Mouse (Mus musculus): ENCODE measurements around the gene Ralgds. TPM values are rescaled to one million over a fixed set of nuclear protein-coding genes. Genes with fewer than 3 reads are reported as not detected.
A peak's percentile ranks its signal among the peaks of the same experiment; 100 is the strongest.

Gene Ralgds
- polyA plus RNA-seq, 1 experiment from 2014 or later: 86.3 TPM

GRCm38 (mm10) chr2:28525943-28526876 is 13.3 kb downstream of the Ralgds start:
- peak overlapping the region; percentile 81 for H3K27ac ChIP-seq (replicated peaks)
- 36% methylated on average over 12 of the region's 12 CpGs for WGBS
- peaks cover 100% of the 10 kb centered on the region for H3K4me1 ChIP-seq (replicated peaks)
- H3K9me3 ChIP-seq: no peaks in the 10 kb centered on the region
- H3K27me3 ChIP-seq: no peaks in the 10 kb centered on the region
- H3K36me3 ChIP-seq: peaks cover 9% of the 10 kb centered on the region; the same call in 1 of the 2 replicates
- H3K4me3 ChIP-seq: no peak overlapping the region
- H3K9ac ChIP-seq: peak overlapping the region; percentile 47
- ATAC-seq (ENCODE audit: low read depth): no peak
- peak overlapping the region; percentile 16; the same call in 1 of the 2 replicates for H3K4me2 ChIP-seq

GRCm38 (mm10) chr2:28527436-28528353 is 14.8 kb downstream of the Ralgds start:
- peak overlapping the region; percentile 3; the same call in 1 of the 2 replicates for H3K9ac ChIP-seq
- WGBS: 84% methylated on average over 20 of the region's 20 CpGs

GRCm38 (mm10) chr2:28528354-28528730 is 15.4 kb downstream of the Ralgds start:
- no peak overlapping the region for H3K27ac ChIP-seq (replicated peaks)
- no peak overlapping the region for H3K4me3 ChIP-seq
- peak overlapping the region; percentile 3; the same call in 1 of the 2 replicates for H3K9ac ChIP-seq
- no peaks in the 10 kb centered on the region for H3K9me3 ChIP-seq
- H3K4me2 ChIP-seq: no peak overlapping the region
- H3K27me3 ChIP-seq: no peaks in the 10 kb centered on the region
- H3K4me1 ChIP-seq (replicated peaks): peaks cover 100% of the 10 kb centered on the region
- no peaks in the 10 kb centered on the region for H3K36me3 ChIP-seq
- no peak for ATAC-seq (ENCODE audit: low read depth)
- 87% methylated on average over 7 of the region's 7 CpGs for WGBS

More at GRCm38 (mm10) chr2:28527436-28528353, 14.8 kb downstream of the Ralgds start:
- ATAC-seq (ENCODE audit: low read depth): no peak
- Histone ChIP-seq H3K4me1 (replicated peaks) (peaks cover 100% of the 10 kb centered on the region), H3K9me3 (no peaks in the 10 kb centered on the region), H3K4me3 (no peak overlapping the region), H3K4me2 (no peak overlapping the region), H3K27me3 (no peaks in the 10 kb centered on the region), H3K36me3 (peaks cover under 1% of the 10 kb centered on the region; the same call in 1 of the 2 replicates), H3K27ac (replicated peaks) (no peak overlapping the region)

DNA sequence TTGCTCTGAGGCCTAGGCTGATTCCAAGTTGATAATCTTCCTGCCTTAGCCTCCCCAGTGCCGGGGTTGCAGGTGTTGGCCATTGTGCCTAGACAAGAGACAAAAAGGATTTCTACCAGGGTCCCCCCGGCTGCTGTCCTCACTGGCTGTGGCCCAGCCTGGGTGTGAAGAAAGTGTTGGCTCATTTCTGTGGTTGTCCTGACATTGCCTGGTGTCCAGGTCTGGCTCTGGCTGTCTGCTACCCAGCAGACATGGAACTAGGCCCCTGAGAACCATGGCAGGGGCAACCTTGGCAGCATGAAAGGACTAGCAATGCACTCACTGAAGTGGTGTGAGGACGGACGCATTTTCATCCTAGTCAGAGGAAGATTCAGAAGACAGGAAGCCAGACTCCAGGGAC is 16.9 kb downstream of the Ralgds start:
- H3K4me1 ChIP-seq (replicated peaks): peaks cover 100% of the 10 kb centered on the region
- H3K9me3 ChIP-seq: no peaks in the 10 kb centered on the region
- H3K4me2 ChIP-seq: no peak overlapping the region
- no peak for ATAC-seq (ENCODE audit: low read depth)
- H3K27me3 ChIP-seq: no peaks in the 10 kb centered on the region
- no peaks in the 10 kb centered on the region for H3K36me3 ChIP-seq
- peak overlapping the region; percentile 54 for H3K27ac ChIP-seq (replicated peaks)
- 0 out of 2 replicates have a peak overlapping the region, but pooled peaks have one; percentile 34 for H3K9ac ChIP-seq
- no peak overlapping the region for H3K4me3 ChIP-seq
- 76% methylated on average over 4 of the region's 4 CpGs for WGBS

DNA sequence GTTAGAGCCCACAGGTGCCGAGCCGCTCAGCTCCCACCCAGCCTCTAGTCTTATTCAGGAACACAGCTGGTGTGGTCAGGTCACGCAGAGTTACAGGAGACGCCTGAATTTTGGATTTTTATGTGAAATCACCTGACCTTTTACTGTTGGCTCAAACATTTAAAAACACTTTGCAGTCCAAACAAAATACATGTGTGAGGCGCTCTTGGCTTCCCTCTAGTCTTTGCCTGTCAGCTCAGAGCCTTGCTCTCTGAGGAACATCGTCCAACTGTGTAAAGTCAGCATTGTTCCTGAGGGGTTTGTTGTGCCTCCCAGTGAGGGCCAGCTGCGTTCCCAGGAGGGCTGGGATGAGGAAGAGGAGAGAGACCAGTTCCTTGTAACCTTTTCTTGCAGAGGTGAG is 17.4 kb downstream of the Ralgds start:
- Histone ChIP-seq H3K9me3 (no peaks in the 10 kb centered on the region), H3K4me2 (no peak overlapping the region), H3K36me3 (no peaks in the 10 kb centered on the region), H3K4me3 (no peak overlapping the region), H3K4me1 (replicated peaks) (peaks cover 100% of the 10 kb centered on the region), H3K27me3 (no peaks in the 10 kb centered on the region), H3K9ac (0 out of 2 replicates have a peak overlapping the region, but pooled peaks have one; percentile 34), H3K27ac (replicated peaks) (peak overlapping the region; percentile 54; the same call in 1 of the 2 replicates)
- ATAC-seq (ENCODE audit: low read depth): no peak
- WGBS: 62% methylated on average over 7 of the region's 7 CpGs

DNA sequence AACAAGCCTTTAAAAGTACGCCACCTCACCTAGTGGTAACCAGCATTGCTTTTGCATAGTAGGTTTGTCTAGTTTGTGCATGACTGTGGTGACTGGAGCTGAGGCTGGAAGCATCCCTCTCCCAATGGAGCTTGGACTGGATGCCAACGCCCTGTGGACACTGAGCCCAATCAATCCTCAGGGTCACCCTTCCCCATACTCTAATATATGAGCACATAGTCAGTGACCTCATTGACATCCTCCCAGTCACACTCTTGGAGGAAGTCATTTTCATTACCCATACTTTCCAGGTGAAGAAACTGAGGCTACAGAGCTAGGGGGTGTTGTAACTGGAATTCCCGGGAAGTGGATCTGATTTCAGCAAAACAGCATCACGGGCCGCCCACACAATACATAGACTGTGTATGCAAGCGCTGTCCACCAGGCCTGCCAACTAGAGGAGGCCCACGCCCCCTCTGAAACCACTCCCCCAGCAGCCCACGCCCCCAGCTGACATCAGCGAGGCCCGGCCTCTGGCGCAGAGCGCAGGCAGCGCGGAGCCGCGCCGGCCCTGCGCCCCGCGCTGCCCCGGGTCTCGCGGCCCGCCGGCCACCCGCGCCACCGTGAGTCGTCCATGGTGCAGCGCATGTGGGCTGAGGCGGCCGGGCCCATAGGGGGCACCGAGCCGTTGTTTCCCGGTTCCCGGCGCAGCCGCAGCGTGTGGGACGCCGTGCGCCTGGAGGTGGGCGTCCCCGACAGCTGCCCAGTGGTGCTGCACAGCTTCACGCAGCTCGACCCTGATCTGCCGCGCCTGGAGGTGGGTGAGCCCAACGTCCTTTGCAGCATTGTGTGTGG is 20.2 kb downstream of the Ralgds start:
- Histone ChIP-seq H3K9me3 (no peaks in the 10 kb centered on the region), H3K9ac (peak overlapping the region; percentile 85), H3K4me3 (peak overlapping the region; percentile 59), H3K27ac (replicated peaks) (peak overlapping the region; percentile 93), H3K4me2 (peak overlapping the region; percentile 76), H3K36me3 (no peaks in the 10 kb centered on the region), H3K27me3 (no peaks in the 10 kb centered on the region), H3K4me1 (replicated peaks) (peaks cover 100% of the 10 kb centered on the region)
- 3% methylated on average over 49 of the region's 49 CpGs for WGBS
- ATAC-seq (ENCODE audit: low read depth): peak; percentile 89

DNA sequence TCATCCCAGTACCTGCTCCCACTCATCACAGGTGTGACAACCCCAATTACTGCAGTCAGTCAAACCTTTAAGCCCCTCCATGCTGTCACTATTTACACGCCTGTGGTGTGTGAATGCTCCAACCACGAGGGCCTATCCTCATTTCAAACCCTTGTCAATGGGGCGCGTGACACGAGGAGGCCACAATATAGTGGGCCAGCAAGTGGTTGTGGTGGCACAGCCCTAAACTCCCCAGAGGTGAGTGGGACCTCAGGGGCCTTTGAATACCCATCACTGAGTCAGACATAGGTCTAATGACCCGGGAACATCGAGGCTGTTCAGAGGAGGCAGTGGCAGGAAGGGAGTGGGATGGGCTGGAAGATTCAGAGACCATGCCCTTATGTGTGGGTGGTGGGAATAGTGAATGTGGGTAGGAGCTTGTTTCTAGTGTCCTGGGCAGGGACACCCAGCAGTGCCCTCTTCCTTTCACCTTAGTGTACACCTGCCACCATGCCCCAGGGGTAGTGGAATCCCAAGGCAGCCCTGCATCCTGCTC is 21.0 kb downstream of the Ralgds start:
- peak; percentile 12; the same call in 1 of the 2 replicates for ATAC-seq (ENCODE audit: low read depth)
- Histone ChIP-seq H3K27me3 (no peaks in the 10 kb centered on the region), H3K27ac (replicated peaks) (peak overlapping the region; percentile 93), H3K4me3 (peak overlapping the region; percentile 59), H3K4me1 (replicated peaks) (peaks cover 100% of the 10 kb centered on the region), H3K9me3 (no peaks in the 10 kb centered on the region), H3K36me3 (no peaks in the 10 kb centered on the region), H3K9ac (peak overlapping the region; percentile 85), H3K4me2 (peak overlapping the region; percentile 76)
- 53% methylated on average over 7 of the region's 7 CpGs for WGBS

DNA sequence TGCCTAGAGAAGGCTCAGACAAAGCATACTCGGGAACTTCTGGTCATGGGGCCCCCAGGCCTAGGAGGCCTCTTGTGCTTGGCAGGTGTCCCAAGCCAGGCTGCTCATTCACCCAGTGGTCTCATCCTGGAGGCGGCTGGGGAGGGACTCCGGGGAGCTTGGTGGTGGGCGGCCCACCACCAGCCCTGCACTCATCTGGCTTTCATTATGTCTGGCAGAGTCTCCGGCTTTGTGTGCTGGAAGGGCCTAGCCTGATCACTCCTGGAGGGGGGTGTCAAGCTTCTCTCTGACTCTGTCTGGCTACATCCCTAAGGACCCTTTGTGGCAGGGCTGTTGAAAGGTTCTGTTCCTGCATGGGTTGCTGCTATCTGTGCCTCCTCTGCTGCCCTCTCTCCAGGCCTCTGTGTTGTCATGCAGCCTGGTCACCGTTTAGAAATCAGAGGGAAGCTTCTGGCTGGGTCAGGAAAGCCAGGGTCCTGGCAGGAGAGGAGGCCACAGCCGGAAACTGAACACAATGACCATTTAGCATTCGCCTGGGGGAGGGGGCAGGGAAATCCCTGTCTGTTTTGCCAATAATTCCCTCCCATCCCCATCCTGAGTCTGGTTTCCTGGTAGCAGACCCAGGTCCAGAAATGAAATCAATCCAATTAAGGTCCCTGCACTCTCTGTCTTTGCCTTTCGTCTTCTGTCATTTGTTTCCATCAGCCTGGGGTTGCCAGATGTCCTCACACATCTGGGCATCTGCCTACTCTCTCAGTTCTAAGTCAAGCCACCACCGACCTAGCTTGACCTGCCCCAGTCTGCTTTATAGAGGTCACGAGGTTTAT is 21.7 kb downstream of the Ralgds start:
- ATAC-seq (ENCODE audit: low read depth): peak; percentile 34
- 17% methylated on average over 11 of the region's 11 CpGs for WGBS

DNA sequence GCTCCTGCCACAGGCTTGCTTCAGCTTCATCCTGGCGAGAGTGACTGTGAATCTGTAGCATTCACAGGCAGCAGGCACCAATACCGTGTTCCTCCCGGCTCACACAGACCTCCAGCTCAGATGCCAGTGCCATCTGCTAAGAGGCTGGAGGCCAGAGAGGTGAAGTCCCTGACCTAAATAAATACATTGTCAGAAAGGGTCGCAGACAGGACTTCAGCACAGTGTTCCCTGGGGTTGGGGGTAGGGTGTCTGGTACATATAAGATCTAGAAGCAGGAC is 22.3 kb downstream of the Ralgds start:
- no peak for ATAC-seq (ENCODE audit: low read depth)
- Histone ChIP-seq H3K36me3 (0 out of 2 replicates have a peak, but pooled peaks cover 2% of the 10 kb centered on the region), H3K4me3 (peak overlapping the region; percentile 59), H3K4me1 (replicated peaks) (peaks cover 100% of the 10 kb centered on the region), H3K27me3 (no peaks in the 10 kb centered on the region), H3K4me2 (peak overlapping the region; percentile 76), H3K27ac (replicated peaks) (peak overlapping the region; percentile 93), H3K9me3 (no peaks in the 10 kb centered on the region), H3K9ac (peak overlapping the region; percentile 85)
- WGBS: 34% methylated on average over 4 of the region's 4 CpGs

More for the DNA sequence above, 21.7 kb downstream of the Ralgds start:
- no peaks in the 10 kb centered on the region for H3K27me3 ChIP-seq
- H3K9ac ChIP-seq: peak overlapping the region; percentile 85
- H3K4me2 ChIP-seq: peak overlapping the region; percentile 76
- no peaks in the 10 kb centered on the region for H3K36me3 ChIP-seq
- H3K4me3 ChIP-seq: peak overlapping the region; percentile 59
- peak overlapping the region; percentile 93 for H3K27ac ChIP-seq (replicated peaks)
- H3K4me1 ChIP-seq (replicated peaks): peaks cover 100% of the 10 kb centered on the region
- no peaks in the 10 kb centered on the region for H3K9me3 ChIP-seq

DNA sequence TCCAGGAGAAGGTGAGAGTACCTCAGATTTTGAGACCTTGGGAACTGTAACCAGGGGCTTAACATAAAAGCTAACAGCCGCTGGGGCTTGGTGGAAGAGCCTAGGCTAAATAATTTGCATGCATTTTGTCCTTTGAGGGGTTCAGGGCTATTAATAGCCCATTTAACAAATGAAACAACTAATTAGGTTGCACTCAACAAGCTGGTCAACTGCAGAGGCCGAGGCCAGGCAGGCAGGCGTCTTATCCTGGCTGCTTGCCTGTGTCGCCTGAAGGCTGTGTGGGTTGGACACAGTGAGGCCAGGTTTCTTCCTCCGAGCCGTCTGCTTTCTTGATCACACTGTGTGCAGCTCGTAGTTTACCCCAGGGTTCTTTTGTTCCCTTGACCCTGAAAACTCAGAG is 22.7 kb downstream of the Ralgds start:
- H3K9ac ChIP-seq: peak overlapping the region; percentile 85
- no peak for ATAC-seq (ENCODE audit: low read depth)
- peak overlapping the region; percentile 93 for H3K27ac ChIP-seq (replicated peaks)
- H3K27me3 ChIP-seq: no peaks in the 10 kb centered on the region
- H3K4me1 ChIP-seq (replicated peaks): peaks cover 100% of the 10 kb centered on the region
- peak overlapping the region; percentile 76 for H3K4me2 ChIP-seq
- 22% methylated on average over 7 of the region's 7 CpGs for WGBS
- H3K4me3 ChIP-seq: peak overlapping the region; percentile 59
- peaks cover 6% of the 10 kb centered on the region for H3K36me3 ChIP-seq
- H3K9me3 ChIP-seq: no peaks in the 10 kb centered on the region
